Mouse (Mus musculus) heart, adult 2 months (tissue): ENCODE measurements at regions not wholly inside any gene's neighbourhood (a gene's known extent, or its start where the extent isn't known, plus 50 kb on each side); places are given as distances from the start of the nearest gene placed in this dataset.
A peak's percentile ranks its signal among the peaks of the same experiment; 100 is the strongest.

Experiments
- CTCF ChIP-seq: fragments of 200-600 bp; IDR thresholded peaks from 2 replicates; pipeline ENCODE4 v1.8.1; 2022; ENCODE audit warnings: antibody characterized with exemption, mild to moderate bottlenecking, moderate library complexity
- EP300 ChIP-seq: fragments of 200-500 bp; IDR thresholded peaks from 2 replicates; pipeline ENCODE4 v1.6.1; 2011; ENCODE audit warnings: low read depth, low read length, control low read depth; ENCODE audit not compliant: insufficient read depth
- POLR2A ChIP-seq: fragments of 200-500 bp; IDR thresholded peaks from 2 replicates; pipeline ENCODE4 v1.6.1; 2011; ENCODE audit warnings: mild to moderate bottlenecking, low read depth, low read length, control low read depth; ENCODE audit not compliant: insufficient read depth

GRCm38 (mm10) chr4:87362201-87362600, 131.9 kb upstream of the Slc24a2 start:
- TF ChIP-seq CTCF: peak; percentile 48
- TF ChIP-seq EP300: no peak
- no peak for TF ChIP-seq POLR2A
